In genomic region chr5:64364432-64365125, GRCm38 (mm10) we compare ENCODE assay signal across 8 mouse cellular contexts.
DNase-seq lines count a peak whose midpoint lies in the region; ATAC-seq lines count a peak whose summit lies in the region.

No protein-coding gene starts in this region.

- intact Hi-C loops in gastrocnemius, postnatal 14 days (cut with DNase I; ENCODE audit: low total_unique reads): no loop called here

- H3K9ac ChIP-seq in intestine, embryonic 16.5 days (ENCODE audit: low read depth, low read length): no peak overlapping the region

- H3K4me3 ChIP-seq in intestine, embryonic 16.5 days (ENCODE audit: low read length): no peak overlapping the region

- peak; percentile 71 to 81 for DNase-seq in cerebellum, postnatal 10 days
- DNase-seq in R1 (ENCODE audit: low read depth, low spot score): peak; percentile 73
- DNase-seq in gastrocnemius, postnatal 14 days: peak; percentile 58
- peak; percentile 66 for DNase-seq in lung, postnatal 36 days
- DNase-seq in ovary, postnatal 14 days (ENCODE audit: low spot score): no peak
- no peak for DNase-seq in cerebellum, adult 11 months

- no peaks in the 10 kb centered on the region for H3K9me3 ChIP-seq in intestine, embryonic 16.5 days (ENCODE audit: control insufficient read depth, low read length)

- H3K4me1 ChIP-seq in intestine, embryonic 16.5 days (ENCODE audit: control insufficient read depth, insufficient read depth, low read length): peaks cover 38% of the 10 kb centered on the region

- 32% methylated on average over 7 of the region's 7 CpGs for whole genome bisulfite sequencing in intestine, embryonic 16.5 days

- H3K27ac ChIP-seq in intestine, embryonic 16.5 days (ENCODE audit: low read length): peak overlapping the region; percentile 33; the same call in 1 of the 2 replicates

- ATAC-seq in cerebellum, adult (ENCODE audit: insufficient number of reproducible peaks, low FRiP score, low TSS enrichment): no peak; the same call in 1 of the 2 replicates
- peak; percentile 64 for ATAC-seq in intestine, embryonic 16.5 days

- no peaks in the 10 kb centered on the region for H3K27me3 ChIP-seq in intestine, embryonic 16.5 days (replicated peaks; ENCODE audit: control insufficient read depth, insufficient read depth, low read length)

- no peaks in the 10 kb centered on the region for H3K36me3 ChIP-seq in intestine, embryonic 16.5 days (ENCODE audit: control insufficient read depth, insufficient read depth, low read length)

- no peak overlapping the region; the same call in 1 of the 2 replicates for H3K4me2 ChIP-seq in intestine, embryonic 16.5 days (ENCODE audit: low read depth, low read length)

Comparison
In these comparisons a context has a peak if more than half of its experiments do, and no peak if none do; other contexts are left out.
1. DNase-seq: peak in cerebellum, postnatal 10 days (2 of 2), R1 (single experiment), gastrocnemius, postnatal 14 days (single experiment) and lung, postnatal 36 days (single experiment); none in ovary, postnatal 14 days (single experiment) and cerebellum, adult 11 months (single experiment).